In genomic region chr11:98328031-98328370, GRCm38 (mm10) we compare ENCODE assay signal across 8 mouse cellular contexts. TPM values are rescaled to one million over a fixed set of nuclear protein-coding genes. Genes with fewer than 3 reads are reported as not detected.
DNase-seq lines count a peak whose midpoint lies in the region; ATAC-seq lines count a peak whose summit lies in the region.

No protein-coding gene starts in this region.

- WGBS in heart, embryonic 13.5 days = 0% methylated on average over 22 of the region's 35 CpGs
- under 1% methylated on average over 35 of the region's 35 CpGs for WGBS in hindbrain, embryonic 10.5 days
- under 1% methylated on average over 35 of the region's 35 CpGs for WGBS in midbrain, embryonic 12.5 days

- ATAC-seq in heart, embryonic 13.5 days (ENCODE audit: extremely low read depth, insufficient number of reproducible peaks, low FRiP score, low TSS enrichment) = no peak
- ATAC-seq in midbrain, embryonic 12.5 days (ENCODE audit: low FRiP score, low read depth) = no peak
- ATAC-seq in monocyte, adult 5-6 weeks (replicated peaks; ENCODE audit: insufficient number of reproducible peaks, low FRiP score, low TSS enrichment, poor library complexity, severe bottlenecking) = no peak

- intact Hi-C loops in heart, postnatal 10 days (cut with DNase I) = no loop called here

- no peaks in the 10 kb centered on the region for H3K36me3 ChIP-seq in heart, embryonic 13.5 days
- H3K36me3 ChIP-seq in hindbrain, embryonic 10.5 days = no peaks in the 10 kb centered on the region
- H3K36me3 ChIP-seq in midbrain, embryonic 12.5 days = no peaks in the 10 kb centered on the region

- H3K4me2 ChIP-seq in heart, embryonic 13.5 days = peak overlapping the region; percentile 64
- peak overlapping the region; percentile 47 for H3K4me2 ChIP-seq in midbrain, embryonic 12.5 days (replicated peaks)

- peaks cover 21% of the 10 kb centered on the region for H3K4me1 ChIP-seq in heart, embryonic 13.5 days
- H3K4me1 ChIP-seq in brown adipose tissue, adult 24 weeks (ENCODE audit: control insufficient read depth, insufficient read depth, insufficient read length, low read length) = no peaks in the 10 kb centered on the region; the same call in 1 of the 2 replicates
- peaks cover 33% of the 10 kb centered on the region for H3K4me1 ChIP-seq in hindbrain, embryonic 10.5 days (replicated peaks)
- peaks cover 26% of the 10 kb centered on the region for H3K4me1 ChIP-seq in midbrain, embryonic 12.5 days

- peak overlapping the region; percentile 47; the same call in 1 of the 2 replicates for H3K9ac ChIP-seq in heart, embryonic 13.5 days
- no peak overlapping the region for H3K9ac ChIP-seq in midbrain, embryonic 12.5 days (replicated peaks)

- peak overlapping the region; percentile 44 for H3K4me3 ChIP-seq in heart, embryonic 13.5 days
- peak overlapping the region; percentile 35 for H3K4me3 ChIP-seq in brown adipose tissue, adult 24 weeks (ENCODE audit: insufficient read depth, low read depth, low read length)
- H3K4me3 ChIP-seq in hindbrain, embryonic 10.5 days = peak overlapping the region; percentile 43
- peak overlapping the region; percentile 39 for H3K4me3 ChIP-seq in midbrain, embryonic 12.5 days

- DNase-seq in heart, postnatal 10 days = no peak
- DNase-seq in hindbrain, embryonic 10.5 days (ENCODE audit: low spot score) = peak; percentile 54
- no peak for DNase-seq in frontal cortex, postnatal 14 days (ENCODE audit: low spot score in 2 of 2)
- DNase-seq in frontal cortex, adult 2 months (ENCODE audit: extremely low spot score in 1 of 2, low spot score in 1 of 2) = no peak

- H3K27me3 ChIP-seq in heart, embryonic 13.5 days (replicated peaks) = peaks cover 100% of the 10 kb centered on the region
- peaks cover 100% of the 10 kb centered on the region for H3K27me3 ChIP-seq in hindbrain, embryonic 10.5 days (ENCODE audit: insufficient read depth, poor library complexity, severe bottlenecking)
- peaks cover 97% of the 10 kb centered on the region for H3K27me3 ChIP-seq in midbrain, embryonic 12.5 days

- no peak overlapping the region for H3K27ac ChIP-seq in heart, embryonic 13.5 days (replicated peaks)
- H3K27ac ChIP-seq in brown adipose tissue, adult 24 weeks (replicated peaks; ENCODE audit: low read depth, low read length) = no peak overlapping the region
- peak overlapping the region; percentile 4; the same call in 1 of the 2 replicates for H3K27ac ChIP-seq in hindbrain, embryonic 10.5 days
- no peak overlapping the region for H3K27ac ChIP-seq in midbrain, embryonic 12.5 days (replicated peaks)

- H3K9me3 ChIP-seq in heart, embryonic 13.5 days = no peaks in the 10 kb centered on the region; the same call in 1 of the 2 replicates
- H3K9me3 ChIP-seq in hindbrain, embryonic 10.5 days = no peaks in the 10 kb centered on the region
- no peaks in the 10 kb centered on the region for H3K9me3 ChIP-seq in midbrain, embryonic 12.5 days

RNA-seq across cellular contexts. Expression of gene Neurod2, which starts 1.4 kb away (rescaled TPM):
- 0.04 TPM in 1 of 2 replicates, not detected in the other for polyA plus RNA-seq in heart, embryonic 13.5 days (2015; fragmentation: Nextera tagmentation; extraction: Ambion mirVana)
- total RNA-seq in heart, postnatal 10 days (2021) = not detected
- not detected in 2 replicates for polyA plus RNA-seq in brown adipose tissue, adult 24 weeks (2012; ENCODE audit: insufficient read depth, insufficient read length, missing spikeins)
- 0.07 and 0.13 TPM in 2 replicates for polyA plus RNA-seq in hindbrain, embryonic 10.5 days (2016; fragmentation: Nextera tagmentation; extraction: Ambion mirVana)
- polyA plus RNA-seq in midbrain, embryonic 12.5 days (2016; fragmentation: Nextera tagmentation; extraction: Ambion mirVana) = 1.3 and 2.3 TPM in 2 replicates
- not detected in 3 replicates for total RNA-seq in monocyte, adult 5-6 weeks (2017)
- polyA plus RNA-seq in frontal cortex, adult 2 months (2012; rRNA removed) = 33.9 and 34.2 TPM in 2 replicates

RNA-seq across cellular contexts. Expression of gene Ppp1r1b, which starts 20.2 kb away (rescaled TPM):
- 40.5 and 51.7 TPM in 2 replicates for polyA plus RNA-seq in heart, embryonic 13.5 days (2015; fragmentation: Nextera tagmentation; extraction: Ambion mirVana)
- 1 to 10 TPM; 2.7 to 4.0 TPM for total RNA-seq in heart, postnatal 10 days (2021)
- polyA plus RNA-seq in brown adipose tissue, adult 24 weeks (2012; ENCODE audit: insufficient read depth, insufficient read length, missing spikeins) = not detected in 2 replicates
- polyA plus RNA-seq in hindbrain, embryonic 10.5 days (2016; fragmentation: Nextera tagmentation; extraction: Ambion mirVana) = 1.0 and 1.3 TPM in 2 replicates
- 1.2 and 1.4 TPM in 2 replicates for polyA plus RNA-seq in midbrain, embryonic 12.5 days (2016; fragmentation: Nextera tagmentation; extraction: Ambion mirVana)
- not detected in 3 replicates for total RNA-seq in monocyte, adult 5-6 weeks (2017)
- 104 and 156 TPM in 2 replicates for polyA plus RNA-seq in frontal cortex, adult 2 months (2012; rRNA removed)

RNA-seq across cellular contexts. Expression of gene Stard3, which starts 30.2 kb away (rescaled TPM):
- polyA plus RNA-seq in heart, embryonic 13.5 days (2015; fragmentation: Nextera tagmentation; extraction: Ambion mirVana) = 37.2 and 43.4 TPM in 2 replicates
- total RNA-seq in heart, postnatal 10 days (2021) = 10 to 100 TPM; 23.9 to 24.5 TPM
- 5.3 and 8.1 TPM in 2 replicates for polyA plus RNA-seq in brown adipose tissue, adult 24 weeks (2012; ENCODE audit: insufficient read depth, insufficient read length, missing spikeins)
- 55.5 and 57.8 TPM in 2 replicates for polyA plus RNA-seq in hindbrain, embryonic 10.5 days (2016; fragmentation: Nextera tagmentation; extraction: Ambion mirVana)
- 46.9 and 52.0 TPM in 2 replicates for polyA plus RNA-seq in midbrain, embryonic 12.5 days (2016; fragmentation: Nextera tagmentation; extraction: Ambion mirVana)
- 29.2 to 57.7 TPM (median 50.9 TPM) in 3 replicates for total RNA-seq in monocyte, adult 5-6 weeks (2017)
- polyA plus RNA-seq in frontal cortex, adult 2 months (2012; rRNA removed) = 52.3 and 59.1 TPM in 2 replicates

RNA-seq across cellular contexts. Expression of gene Tcap, which starts 55.6 kb away (rescaled TPM):
- polyA plus RNA-seq in heart, embryonic 13.5 days (2015; fragmentation: Nextera tagmentation; extraction: Ambion mirVana) = 159 and 184 TPM in 2 replicates
- 100 to 1,000 TPM; 469 to 500 TPM for total RNA-seq in heart, postnatal 10 days (2021)
- polyA plus RNA-seq in brown adipose tissue, adult 24 weeks (2012; ENCODE audit: insufficient read depth, insufficient read length, missing spikeins) = 41.6 and 83.6 TPM in 2 replicates
- polyA plus RNA-seq in hindbrain, embryonic 10.5 days (2016; fragmentation: Nextera tagmentation; extraction: Ambion mirVana) = 0.17 and 0.29 TPM in 2 replicates
- 0.19 and 0.33 TPM in 2 replicates for polyA plus RNA-seq in midbrain, embryonic 12.5 days (2016; fragmentation: Nextera tagmentation; extraction: Ambion mirVana)
- 1.6 TPM in 1 of 3 replicates, not detected in the others for total RNA-seq in monocyte, adult 5-6 weeks (2017)
- 9.7 and 14.2 TPM in 2 replicates for polyA plus RNA-seq in frontal cortex, adult 2 months (2012; rRNA removed)

RNA-seq across cellular contexts. Expression of gene Pnmt, which starts 58.2 kb away (rescaled TPM):
- polyA plus RNA-seq in heart, embryonic 13.5 days (2015; fragmentation: Nextera tagmentation; extraction: Ambion mirVana) = 1.3 and 1.5 TPM in 2 replicates
- total RNA-seq in heart, postnatal 10 days (2021) = under 1 TPM in 1 of 2 experiments, not detected in 1; 0.31 TPM
- not detected in 2 replicates for polyA plus RNA-seq in brown adipose tissue, adult 24 weeks (2012; ENCODE audit: insufficient read depth, insufficient read length, missing spikeins)
- polyA plus RNA-seq in hindbrain, embryonic 10.5 days (2016; fragmentation: Nextera tagmentation; extraction: Ambion mirVana) = 0.65 and 1.2 TPM in 2 replicates
- polyA plus RNA-seq in midbrain, embryonic 12.5 days (2016; fragmentation: Nextera tagmentation; extraction: Ambion mirVana) = 0.15 TPM in 1 of 2 replicates, not detected in the other
- not detected in 3 replicates for total RNA-seq in monocyte, adult 5-6 weeks (2017)
- polyA plus RNA-seq in frontal cortex, adult 2 months (2012; rRNA removed) = 0.84 and 1.1 TPM in 2 replicates

Comparison
In these comparisons a context has a peak if more than half of its experiments do, and no peak if none do; other contexts are left out.
1. RNA of gene Neurod2, which starts 1.4 kb away (polyA plus RNA-seq): 33.9 to 34.2 TPM in frontal cortex, adult 2 months; 1.3 to 2.3 TPM in midbrain, embryonic 12.5 days, 0.07 to 0.13 TPM in hindbrain, embryonic 10.5 days, 0.04 TPM in heart, embryonic 13.5 days and not detected in brown adipose tissue, adult 24 weeks; every median in the first group is over 10 times any median in the second.
2. RNA of gene Ppp1r1b, which starts 20.2 kb away (polyA plus RNA-seq): 104 to 156 TPM in frontal cortex, adult 2 months and 40.5 to 51.7 TPM in heart, embryonic 13.5 days; 1.2 to 1.4 TPM in midbrain, embryonic 12.5 days, 1.0 to 1.3 TPM in hindbrain, embryonic 10.5 days and not detected in brown adipose tissue, adult 24 weeks; every median in the first group is over 10 times any median in the second.
3. Peak in every context shown above with its lines, with median percentiles within 50 percentile points of each other: H3K4me3 ChIP-seq.